Mouse (Mus musculus): ENCODE measurements around the gene Dusp3.

Dusp3 gene

DNA sequence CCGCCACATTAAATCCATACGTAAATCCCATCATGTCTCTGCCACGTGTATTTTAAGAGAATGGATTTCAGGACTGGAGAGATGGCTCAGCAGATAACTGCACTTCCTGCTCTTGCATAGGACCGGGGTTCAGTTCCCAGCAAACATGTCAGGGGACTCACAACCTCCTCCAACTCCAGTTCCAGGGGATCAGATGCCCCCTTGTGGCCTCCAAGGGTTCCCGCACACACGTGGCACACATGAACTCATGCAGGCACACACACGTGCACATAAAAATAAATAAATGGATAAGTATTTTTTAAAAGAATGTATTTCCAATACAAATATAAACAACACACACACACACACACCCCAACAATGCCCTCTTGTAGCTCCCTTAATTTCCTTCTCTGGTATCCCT lies 9.9 kb downstream of the Dusp3 start:
- DNase-seq (ENCODE audit: low spot score in 2 of 2) = no peak

DNA sequence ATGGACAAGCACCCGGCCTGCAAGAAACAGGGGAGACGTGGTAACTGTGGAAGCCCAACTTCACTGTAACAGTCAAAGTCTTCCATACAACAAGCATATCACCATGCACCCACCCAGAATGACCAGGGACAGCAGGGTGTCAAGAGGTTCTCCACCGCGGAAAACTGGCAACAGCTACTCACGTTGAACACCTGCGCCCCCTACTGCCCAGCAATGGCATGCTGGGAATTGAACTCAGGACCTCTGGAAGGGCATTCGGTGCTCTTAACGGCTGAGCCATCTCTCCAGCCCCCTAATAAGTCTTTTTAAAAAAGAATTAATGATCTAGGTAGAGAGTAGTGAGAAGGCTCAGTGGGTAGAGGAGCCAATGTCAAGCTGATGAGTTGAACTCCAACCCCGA lies 11.9 kb downstream of the Dusp3 start:
- DNase-seq (ENCODE audit: low spot score in 2 of 2) = no peak

DNA sequence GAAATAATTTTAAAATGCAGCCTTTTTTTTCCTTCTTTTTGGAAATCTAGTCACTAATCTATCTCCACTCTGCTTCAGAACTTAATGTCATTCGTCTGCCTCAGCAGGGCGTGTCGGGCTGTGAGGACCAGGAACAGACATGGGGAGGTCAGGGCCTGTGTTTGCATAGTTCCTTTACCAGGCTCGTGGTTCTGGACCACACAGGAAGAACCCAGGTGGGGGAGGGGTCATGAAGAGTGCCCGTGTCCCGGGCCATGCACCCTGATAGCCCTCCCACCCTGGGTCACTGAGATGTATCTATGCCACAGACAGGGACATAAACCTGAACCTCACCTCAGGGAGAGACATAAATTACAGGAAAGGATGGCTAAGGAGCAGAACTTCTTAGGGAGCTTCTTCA lies 12.6 kb downstream of the Dusp3 start:
- no peak for DNase-seq (ENCODE audit: low spot score in 2 of 2)

DNA sequence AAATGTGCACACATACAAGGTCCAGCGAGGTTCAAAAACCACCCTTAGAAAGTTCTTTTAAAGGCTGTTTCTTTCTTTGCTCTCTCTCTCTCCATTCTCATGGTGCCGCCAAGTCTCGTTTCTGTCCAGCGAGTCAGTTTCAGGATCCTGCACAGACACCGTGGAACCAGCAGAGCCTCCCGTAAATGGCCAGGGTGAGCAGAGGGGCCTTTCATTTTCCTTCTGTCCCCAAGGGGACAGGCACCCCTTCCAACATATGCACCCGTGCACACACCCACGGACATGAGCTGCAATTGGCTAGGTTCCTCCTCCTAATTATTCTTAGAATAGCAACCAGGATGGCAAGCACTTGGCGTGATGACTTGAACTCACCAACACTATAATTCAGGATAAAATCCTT lies 13.3 kb downstream of the Dusp3 start:
- DNase-seq (ENCODE audit: low spot score in 2 of 2) = no peak

DNA sequence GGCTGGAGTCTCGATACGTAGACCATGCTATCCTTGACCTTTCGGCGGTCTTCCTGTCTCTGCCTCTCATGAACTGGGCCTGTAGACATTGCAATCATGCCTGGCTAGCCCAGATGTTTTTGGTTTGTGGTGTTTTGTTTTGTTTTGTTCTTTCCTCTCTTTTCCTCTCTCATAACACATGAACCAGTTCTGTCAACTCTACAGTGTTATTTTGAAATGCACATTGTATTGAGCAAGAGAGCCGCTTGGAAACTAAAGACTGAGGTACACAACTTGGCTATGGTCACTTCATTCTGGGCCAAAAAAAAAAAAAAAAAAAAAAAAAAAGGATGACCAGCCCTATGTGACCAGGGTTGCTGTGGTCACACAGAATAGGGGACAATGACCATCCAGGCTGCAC lies 14.2 kb downstream of the Dusp3 start:
- DNase-seq (ENCODE audit: low spot score in 2 of 2) = no peak

DNA sequence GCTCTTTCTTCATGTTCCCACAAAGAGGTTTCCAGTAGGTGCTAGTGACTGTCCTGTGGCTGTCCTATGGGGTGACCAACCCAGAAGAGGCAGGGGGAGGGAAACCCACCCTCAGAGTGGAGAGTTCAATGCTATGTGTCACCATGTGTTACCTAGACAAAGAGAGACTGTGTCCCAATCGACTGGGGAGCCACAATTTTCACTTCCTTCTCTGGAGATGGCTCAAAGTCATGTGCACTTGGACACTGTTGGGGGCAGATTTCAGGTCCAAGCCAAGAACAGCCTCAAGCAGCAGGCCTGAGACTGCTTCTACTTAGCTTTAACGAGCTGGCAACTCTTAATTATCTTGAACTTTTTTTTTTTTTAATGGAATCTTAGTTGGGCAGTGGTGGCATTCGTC lies 14.7 kb downstream of the Dusp3 start:
- no peak for DNase-seq (ENCODE audit: low spot score in 2 of 2)

DNA sequence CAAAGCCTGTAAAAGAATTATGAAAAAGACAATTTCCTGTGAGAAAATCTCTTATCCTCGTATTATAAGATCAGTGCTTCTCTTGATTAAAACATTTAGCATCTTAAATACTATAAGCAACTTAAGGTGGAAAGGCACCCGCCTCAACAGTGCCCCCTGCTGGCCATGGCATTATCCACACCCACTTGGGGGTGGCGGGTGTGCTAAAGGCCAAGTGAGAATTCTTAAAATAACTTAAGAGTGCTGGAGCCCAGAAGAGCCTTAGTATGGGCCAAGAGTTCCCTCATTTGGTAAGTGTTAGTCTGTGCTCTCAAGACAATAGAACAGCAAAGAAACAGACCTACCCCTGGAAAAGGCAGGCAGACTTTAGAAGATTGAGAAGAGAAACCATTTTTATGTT lies 15.4 kb downstream of the Dusp3 start:
- DNase-seq (ENCODE audit: low spot score in 2 of 2) = no peak

DNA sequence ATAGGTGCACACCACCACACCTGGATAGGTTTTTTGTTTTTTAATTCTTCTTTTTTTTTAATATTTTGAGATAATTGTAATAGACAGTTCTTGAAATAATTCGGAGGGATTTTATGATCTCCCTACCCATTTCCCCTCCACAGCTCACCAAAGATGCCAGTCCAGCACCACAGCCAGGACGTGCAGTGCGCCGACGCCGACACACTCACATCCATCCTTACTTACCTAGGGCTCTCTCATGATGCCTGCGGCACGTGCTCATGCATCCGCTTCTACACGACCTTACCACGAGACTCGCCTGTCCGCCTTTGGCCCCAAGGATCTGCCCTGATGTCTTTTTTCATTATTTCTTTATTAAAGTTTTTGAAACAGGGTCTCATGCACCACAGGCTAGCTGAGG lies 17.0 kb downstream of the Dusp3 start:
- no peak for DNase-seq (ENCODE audit: low spot score in 2 of 2)

DNA sequence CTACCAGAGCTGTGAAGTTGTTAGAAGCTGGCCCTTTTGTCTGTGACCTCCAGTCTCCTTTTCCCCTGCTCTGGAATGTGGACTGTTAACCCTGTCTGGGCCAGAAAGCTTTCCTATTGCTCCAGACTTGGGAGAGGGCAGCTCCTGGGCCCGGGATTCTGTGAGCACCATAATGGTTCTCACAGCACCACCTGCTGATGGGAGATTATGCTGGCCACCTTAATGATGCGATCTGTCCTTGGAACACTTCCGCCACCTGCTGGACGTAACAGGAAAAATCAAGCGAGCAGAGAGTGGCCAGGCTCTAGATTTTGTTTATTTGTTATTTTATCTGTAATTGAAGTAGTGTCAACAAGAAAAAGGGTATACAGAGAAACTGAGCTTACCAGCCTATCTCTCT lies 18.0 kb downstream of the Dusp3 start:
- DNase-seq (ENCODE audit: low spot score in 2 of 2) = peak in 1 of 2 experiments; percentile 90

DNA sequence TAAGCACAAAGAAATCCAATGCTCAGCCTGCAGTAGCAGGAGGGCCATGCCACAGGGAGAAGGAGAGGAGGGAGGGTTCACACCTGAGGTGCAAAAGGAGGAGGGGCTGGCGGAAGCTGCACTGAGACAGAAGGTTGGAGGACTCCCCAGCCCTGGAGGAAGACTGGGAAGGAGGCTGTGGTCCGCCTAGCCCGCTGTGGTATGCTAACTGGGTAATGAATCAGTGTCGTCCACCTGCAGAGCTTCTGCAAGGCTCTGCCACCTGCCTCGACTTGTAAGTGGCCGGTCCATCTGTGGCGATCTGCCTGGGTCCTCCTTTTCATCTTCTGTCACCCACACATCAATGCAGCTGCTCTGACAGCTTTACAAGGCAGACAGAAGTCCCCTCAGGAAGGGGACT lies 18.5 kb downstream of the Dusp3 start:
- no peak for DNase-seq (ENCODE audit: low spot score in 2 of 2)

DNA sequence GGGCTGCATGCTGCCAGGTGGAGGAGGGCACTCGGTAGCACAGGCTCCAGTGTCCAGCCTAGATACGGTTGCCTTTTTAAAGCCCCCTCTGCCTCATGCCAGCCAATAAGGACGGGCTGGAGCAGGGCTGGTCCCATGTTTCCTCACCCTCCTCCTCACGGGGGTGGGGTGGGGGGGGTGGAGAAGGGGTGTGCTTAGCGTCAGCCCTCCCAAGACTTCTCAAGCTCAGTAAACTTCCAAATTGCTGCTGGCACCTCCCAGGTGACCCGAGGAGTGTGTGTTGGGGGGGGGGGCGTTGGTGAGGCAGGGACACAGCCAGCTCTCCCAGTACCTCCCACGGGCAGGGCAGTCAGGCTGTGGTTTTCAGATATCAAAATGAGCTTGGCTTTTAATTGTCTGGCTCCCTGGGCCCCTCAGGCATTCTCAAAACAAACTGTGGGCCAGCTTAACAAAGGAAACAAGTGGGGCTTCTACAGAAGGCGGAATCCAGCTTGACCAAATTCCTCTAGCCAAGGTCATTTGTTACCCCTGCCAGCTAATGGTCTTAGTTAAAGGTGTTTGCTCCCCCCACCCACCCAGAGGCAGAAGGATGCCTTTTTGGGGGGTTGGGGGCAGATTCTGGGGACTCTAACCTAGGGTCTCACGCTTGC lies 19.7 kb downstream of the Dusp3 start, which contains the start of gene Sost:
Gene Sost (minus strand): TSS at position 51 of the 650 bp plus-strand sequence.
- DNase-seq (ENCODE audit: low spot score in 2 of 2) = no peak

DNA sequence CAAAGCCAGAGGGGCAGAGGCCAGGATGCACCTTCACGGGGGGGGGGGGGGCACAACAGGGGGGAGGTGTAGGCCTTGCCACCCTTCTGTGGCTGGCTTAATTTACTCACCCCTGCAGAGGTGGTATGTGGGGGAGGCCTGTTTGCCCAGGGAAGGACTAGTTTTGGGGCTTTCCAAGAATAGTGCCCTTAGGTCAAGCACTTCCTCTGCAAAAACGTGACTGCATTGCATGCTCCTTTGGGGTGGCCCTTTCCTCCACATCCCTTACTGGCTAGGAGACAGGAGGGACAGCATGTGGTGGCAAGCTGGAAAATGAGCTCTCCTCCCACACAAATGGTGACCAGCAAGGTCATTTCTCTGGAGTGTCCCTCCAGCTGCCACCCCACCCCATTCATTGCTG lies 21.3 kb downstream of the Dusp3 start:
- DNase-seq (ENCODE audit: low spot score in 2 of 2) = no peak

DNA sequence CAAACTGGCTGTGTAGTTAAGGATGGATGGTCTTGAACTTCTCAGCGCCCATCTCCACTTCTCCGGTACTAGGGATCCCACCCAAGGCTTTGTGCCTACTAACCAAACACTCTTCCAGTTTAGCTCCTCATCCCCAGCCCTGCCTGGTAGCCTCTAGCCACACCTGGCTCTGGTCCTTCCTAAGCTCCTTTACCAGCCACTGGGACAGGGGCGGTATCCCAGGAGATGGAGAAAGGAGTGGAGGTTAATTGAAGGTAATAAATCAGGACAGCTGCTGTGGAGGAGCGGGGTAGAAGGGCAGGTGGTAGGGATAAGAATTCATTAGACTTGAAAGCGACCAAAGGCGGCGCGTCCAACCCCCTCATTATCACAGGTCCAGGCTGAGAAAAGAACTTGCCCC lies 22.2 kb downstream of the Dusp3 start:
- no peak for DNase-seq (ENCODE audit: low spot score in 2 of 2)

DNA sequence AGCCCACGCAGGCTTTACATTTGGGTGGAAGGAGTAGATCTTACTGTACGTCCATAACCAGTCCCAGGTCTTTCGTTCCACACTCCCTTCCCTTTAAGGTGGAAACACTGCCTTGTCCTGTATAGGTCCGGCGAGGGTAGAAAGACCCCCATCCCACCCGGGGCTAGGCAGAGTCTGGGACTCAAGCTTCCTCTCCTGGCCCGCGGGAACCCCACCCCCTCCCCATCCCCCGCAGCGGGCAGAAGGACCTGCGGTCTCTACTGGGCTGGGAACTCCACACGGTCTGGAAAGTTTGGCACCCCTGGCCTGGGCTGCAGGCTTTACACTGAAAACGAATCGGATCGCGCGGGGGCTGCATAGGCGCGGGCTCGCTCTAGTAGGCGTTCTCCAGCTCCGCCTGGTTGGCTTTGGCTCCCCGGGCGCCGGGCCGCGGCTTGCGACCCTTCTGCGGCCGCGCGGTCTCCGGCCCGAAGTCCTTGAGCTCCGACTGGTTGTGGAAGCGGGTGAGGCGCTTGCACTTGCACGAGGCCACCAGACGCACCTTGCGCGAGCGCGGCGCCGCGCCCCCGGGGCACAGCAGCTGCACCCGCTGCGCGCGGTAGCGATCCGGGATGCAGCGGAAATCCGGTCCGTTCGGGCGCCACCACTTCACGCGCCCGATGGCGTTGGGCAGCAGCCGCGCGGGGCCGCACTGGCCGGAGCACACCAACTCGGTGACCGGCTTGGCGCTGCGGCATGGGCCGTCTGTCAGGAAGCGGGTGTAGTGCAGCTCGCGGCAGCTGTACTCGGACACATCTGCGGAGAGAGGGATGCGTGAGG lies 23.1 kb downstream of the Dusp3 start:
- no peak for DNase-seq (ENCODE audit: low spot score in 2 of 2)

DNA sequence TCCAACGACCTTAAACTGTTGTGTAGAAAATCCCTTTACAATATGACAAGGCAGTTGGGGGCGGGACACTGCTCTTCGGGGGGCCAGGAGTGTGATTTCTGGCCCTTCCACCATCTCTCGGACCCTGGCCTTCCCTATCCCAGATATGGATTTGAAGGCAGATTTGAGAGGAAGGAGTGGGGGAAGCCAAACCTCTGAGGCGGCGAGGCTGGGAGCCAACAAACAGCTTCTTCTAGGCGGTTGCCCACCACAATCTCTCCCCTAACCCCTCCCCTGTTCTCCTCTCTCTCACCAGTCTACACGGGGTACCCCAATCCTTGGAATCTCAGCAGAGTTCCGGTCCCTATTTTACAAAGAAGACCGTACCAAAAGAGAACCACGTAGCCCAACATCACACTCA lies 23.8 kb downstream of the Dusp3 start:
- no peak for DNase-seq (ENCODE audit: low spot score in 2 of 2)

DNA sequence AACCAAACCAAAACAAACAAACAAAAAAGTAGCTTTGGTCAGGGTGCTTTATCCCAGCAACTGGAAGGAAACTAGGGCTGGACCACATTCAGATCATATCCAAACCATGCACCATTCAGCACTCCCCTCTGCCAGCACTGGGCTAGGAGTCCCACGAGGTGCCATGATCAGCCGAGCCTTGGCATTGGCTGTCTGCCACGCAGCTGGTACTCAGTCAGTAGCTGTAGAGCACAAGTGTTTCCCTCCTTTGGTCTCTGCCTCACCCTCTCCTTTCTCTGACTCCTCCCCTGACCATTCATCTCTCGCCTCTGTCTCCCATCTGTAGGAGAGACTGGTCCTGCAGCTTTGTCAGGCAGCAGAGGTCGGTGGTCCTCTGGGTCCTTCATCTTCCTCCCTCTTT lies 29.3 kb downstream of the Dusp3 start:
- DNase-seq (ENCODE audit: low spot score in 2 of 2) = no peak

DNA sequence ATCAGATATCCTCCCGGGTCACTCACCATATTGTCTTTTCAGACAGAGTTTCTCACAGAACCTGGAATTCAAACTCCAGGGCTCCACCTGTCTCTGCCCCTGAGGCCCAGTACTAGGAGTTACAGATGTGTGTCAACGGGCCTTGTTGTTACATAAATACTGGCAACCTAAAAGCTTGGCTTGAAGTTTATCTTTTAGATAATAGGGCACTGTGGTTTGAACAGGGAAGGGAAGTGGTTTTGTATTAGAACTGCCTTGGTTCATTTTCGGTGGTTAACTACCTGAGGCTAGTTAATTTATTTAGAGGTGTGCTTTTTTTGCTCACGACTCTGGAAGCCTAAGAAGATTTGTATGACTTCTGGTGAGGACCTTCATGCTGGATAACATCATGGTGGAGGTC lies 33.4 kb downstream of the Dusp3 start:
- DNase-seq (ENCODE audit: low spot score in 2 of 2) = no peak

DNA sequence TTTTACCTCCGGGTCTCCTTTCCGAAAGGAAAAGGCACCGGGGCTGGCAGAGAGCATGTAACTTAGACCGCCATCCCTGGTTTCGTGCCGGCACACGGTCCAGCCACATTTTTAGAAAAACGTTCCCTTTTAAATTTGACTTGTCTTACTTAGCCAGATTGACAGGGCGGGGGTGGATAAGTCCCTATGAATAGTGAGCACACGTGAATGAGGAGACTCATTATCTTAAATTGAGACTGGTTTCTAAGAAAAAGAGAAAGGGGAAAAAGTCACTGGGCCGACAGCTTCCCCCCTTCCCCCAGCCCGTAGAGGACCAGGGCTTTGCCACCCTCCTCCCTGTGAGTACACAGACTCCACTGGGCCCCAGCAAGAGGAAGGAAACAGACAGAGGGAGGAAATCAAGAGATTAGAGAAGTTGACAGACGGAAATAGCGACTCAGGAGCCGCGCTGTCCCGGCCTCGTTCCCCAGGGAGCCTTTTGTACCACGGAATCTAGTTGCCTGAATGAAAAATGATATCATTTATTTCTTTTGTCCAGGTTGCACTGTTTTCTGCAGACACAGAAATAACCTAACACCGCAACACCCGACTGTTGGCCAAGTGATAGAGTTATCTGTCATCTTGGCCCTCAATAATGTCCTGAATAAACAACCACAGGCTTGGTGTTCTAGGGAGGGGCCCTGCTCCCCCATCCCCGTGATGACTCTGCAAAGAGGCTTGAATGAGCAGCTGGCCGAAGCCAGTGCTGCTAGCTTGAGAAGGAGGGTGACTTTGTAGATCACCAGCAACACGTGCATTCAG lies 34.1 kb downstream of the Dusp3 start:
- no peak for DNase-seq (ENCODE audit: low spot score in 2 of 2)

DNA sequence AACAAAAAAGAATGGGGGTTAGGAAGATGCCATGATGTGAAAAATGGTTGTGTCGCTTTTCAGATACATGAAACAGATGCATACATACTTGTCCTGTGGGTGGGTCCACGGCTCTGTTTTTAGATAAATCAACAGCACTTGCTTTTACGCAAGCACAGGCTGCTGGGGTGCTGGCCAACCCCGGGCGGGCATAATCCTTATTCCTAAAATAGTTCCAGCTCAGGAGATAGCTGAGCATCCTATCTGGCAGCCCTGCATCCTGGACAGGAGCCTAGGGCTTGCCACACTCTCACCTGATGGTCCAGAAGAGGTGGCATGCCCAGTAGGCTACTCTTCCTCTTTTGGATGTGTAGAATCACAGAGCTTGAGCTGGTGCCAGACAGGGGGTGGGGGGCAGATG lies 36.8 kb downstream of the Dusp3 start:
- no peak for DNase-seq (ENCODE audit: low spot score in 2 of 2)

DNA sequence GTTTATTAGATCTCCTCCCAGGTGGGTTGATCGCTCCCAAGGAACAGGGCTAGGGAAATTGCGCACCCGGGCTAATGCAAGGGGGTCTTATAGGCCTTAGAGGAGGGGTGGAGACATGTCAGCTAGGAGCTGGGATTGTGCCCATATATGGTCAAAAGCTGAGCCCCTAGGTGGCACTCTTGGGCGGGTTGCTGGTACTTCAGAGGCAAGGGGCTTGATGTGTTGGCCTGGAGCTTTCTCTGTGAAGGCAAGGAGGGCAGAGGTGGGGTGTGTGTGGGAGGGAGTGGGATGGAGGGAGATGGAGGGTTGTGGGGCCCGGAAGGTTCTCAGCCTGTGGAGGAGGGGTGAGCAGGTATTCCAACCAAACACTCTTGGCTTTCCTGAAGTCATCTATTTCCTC lies 40.3 kb downstream of the Dusp3 start:
- DNase-seq (ENCODE audit: low spot score in 2 of 2) = no peak

DNA sequence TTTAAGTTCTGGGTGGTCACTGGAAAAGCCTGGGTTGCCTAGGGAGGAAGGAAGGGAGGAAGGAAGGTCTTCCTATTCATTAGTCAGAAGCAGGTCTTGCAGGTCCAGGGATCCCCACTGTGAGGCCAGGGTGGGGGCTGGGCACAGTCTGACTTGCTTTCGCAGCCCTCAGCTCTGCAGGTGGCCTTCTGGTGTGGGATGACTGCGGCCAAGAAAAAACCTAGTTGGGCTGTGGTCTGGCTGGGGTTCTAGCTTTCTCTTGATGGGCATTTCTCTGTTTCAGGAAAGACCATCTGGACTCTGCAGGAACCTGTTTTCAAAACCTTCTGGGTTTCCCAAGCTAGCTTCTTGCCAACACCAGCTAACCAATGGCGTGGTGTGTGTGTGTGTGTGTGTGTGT lies 43.8 kb downstream of the Dusp3 start:
- no peak for DNase-seq (ENCODE audit: low spot score in 2 of 2)

DNA sequence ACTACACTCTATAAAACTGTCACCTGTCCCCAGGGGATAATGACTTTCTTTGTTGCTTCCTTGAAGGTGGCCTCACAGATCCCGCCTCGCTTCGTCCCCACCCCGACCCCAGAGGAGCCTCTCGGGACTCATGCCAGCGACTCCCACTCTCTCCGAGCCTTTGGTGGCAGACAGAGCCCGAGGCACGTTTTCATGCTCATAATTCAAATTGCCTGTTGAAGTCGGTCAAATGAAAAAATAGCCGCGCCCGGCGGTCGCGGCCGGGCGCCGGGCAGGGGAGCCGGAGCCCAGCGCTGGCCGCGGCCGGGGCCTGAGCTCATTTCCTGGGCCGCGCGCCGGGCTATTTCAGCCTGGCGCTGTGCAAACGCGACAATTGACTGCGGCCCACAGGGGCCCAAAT lies 49.7 kb downstream of the Dusp3 start:
- DNase-seq (ENCODE audit: low spot score in 2 of 2) = no peak

DNA sequence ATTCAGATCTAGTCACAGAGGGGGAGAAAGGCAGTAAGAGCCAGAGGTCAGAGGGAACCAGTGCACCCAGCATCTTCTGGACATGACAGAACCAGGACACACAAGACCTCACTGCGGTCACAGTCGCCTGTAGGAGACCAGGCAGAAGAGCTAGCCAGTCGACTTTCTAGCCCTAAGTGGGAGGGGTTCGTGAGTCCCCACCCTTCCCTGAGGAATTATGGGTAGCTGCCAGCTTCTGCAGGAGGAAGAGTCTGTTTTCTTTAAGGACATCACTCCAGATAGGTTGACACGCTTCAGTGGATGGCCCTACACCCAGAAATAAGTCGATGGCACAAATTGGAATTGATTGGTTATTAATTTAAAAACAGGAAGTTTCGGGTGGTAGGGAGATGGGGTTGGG lies 50.4 kb downstream of the Dusp3 start:
- DNase-seq (ENCODE audit: low spot score in 2 of 2) = no peak
